Mouse (Mus musculus): ENCODE results near the gene Dapl1. TPM values are rescaled to one million over a fixed set of nuclear protein-coding genes. Genes with fewer than 3 reads are reported as not detected.

The Dapl1 gene
- polyA plus RNA-seq, 1 experiment from 2014 or later: not detected

DNA sequence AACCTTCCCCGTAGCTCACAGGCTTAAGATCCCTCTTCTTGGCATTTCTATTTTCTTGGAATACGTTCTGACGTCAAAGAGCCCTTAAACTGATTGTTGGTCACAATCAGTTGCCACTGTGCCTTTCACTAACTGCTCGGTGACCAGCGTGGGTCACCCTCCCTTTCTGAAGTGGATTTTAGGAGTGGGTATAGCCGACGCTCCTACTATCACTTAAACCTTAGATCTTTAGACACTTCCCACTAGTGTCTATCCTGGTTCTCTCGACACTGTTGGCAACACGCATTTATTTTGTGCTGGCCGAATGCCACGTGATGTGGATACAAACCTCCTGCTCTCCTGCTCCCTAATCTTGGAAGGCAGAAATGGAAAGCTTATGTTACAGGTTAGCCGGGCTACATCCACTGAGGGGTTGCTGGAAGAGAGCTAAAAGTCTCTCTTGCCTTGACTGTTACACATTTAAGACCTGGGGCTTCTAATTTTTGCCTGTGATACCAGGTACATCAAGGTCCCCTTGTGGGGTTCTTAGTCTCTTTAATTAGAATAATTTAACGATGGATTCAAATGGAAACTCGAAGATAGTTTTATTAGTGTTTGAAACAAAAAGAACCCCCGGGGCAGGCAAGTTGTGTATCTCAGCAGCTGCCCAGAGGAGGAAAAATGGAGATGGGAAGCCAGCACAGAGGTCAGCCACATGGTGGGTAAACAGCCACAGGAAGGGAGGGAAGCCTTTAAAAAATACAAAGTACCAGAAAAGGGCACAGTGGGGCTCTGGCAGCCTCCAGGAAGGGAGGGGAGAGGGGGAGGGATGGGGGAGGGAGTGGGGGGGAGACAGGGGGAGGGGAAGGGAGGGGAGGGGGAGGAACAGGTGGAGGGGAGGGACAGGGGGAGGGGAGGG lies 13.2 kb upstream of the Dapl1 start:
- ATAC-seq (no peak), DNase-seq (ENCODE audit: low read depth, low spot score) (no peak)
- CTCF ChIA-PET: interaction anchor here (1.4 kb wide), 1 partner anchor 30 kb away, joined by 3 read pairs; no protein-coding TSS in a partner anchor
- no peak for TF ChIP-seq CTCF (IDR thresholded peaks at IDR 0.05)
- in situ Hi-C loops (cut with MboI; ENCODE audit: low pct_unique_long_range_greater_than_20kb): no loop called here
- H3K27me3 ChIP-seq: no peaks in the 10 kb centered on the region
- POLR2A ChIA-PET: no interaction called here

DNA sequence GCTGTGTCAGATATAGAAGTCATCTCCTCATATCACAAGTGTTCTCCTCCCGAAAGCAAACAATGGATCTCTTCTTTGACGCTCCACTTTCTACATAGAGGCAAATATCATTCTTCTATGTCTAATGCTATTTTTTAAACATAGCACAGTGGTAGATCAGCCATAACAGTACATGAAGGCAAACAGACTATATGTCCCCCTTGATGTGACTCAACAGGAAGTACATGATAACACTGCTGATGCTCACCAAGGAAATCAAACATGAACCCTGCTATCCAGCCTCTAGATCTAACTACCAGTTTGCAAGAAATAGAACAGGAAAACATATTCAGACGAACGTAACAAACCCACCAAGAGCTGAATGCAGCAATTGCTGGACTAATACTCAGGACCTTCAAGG lies 10.1 kb upstream of the Dapl1 start:
- ChIA-PET POLR2A (no interaction called here), CTCF (no interaction called here)
- no peak for DNase-seq (ENCODE audit: low read depth, low spot score)
- in situ Hi-C loops (cut with MboI; ENCODE audit: low pct_unique_long_range_greater_than_20kb): no loop called here
- no peak for ATAC-seq
- TF ChIP-seq CTCF (IDR thresholded peaks at IDR 0.05): no peak
- H3K27me3 ChIP-seq: no peaks in the 10 kb centered on the region

DNA sequence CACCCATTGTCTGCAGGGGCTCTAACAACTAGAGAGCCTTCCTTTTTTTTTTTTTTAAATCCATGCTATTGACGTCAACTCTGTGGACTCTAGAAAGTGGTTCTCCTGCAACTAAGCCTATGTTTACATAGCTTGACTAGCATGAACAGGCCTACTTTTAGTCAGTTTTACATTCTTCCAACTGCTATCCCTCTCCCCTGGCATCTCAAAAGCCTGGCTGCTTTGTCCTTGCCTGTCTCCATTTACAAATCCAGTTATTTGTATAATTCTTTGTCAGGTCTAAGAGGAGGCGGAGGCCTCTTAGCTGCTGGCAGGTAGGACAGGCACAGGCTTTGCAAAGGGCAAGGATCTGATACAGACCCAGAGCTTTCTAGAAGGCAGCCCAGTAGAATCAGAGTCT lies 627 bp downstream of the Dapl1 start:
- ChIA-PET CTCF (no interaction called here), POLR2A (no interaction called here)
- ATAC-seq: no peak

DNA sequence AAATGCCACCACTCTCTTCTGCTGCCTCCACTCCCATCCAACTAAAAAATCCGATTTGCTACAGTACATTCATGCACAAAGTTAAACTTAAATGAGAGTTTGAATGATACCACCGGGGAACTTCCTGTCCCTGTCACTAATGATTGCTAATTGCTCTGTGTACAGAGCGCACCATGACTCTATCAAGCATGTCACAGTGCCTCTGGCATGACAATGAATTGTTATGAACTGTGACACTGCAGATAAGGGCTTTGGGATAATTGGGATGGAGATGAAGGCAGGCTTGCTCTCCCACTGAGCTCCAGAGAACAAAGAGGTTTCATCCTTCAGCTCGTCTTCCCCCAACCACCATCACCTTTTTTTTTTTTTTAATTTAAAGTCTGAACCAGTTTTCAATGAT lies 1.2 kb downstream of the Dapl1 start:
- ChIA-PET POLR2A (interaction anchor here (0.7 kb wide), 1 partner anchor 749 kb away, joined by 4 read pairs; no protein-coding TSS in a partner anchor), CTCF (no interaction called here)
- ATAC-seq (no peak), DNase-seq (ENCODE audit: low read depth, low spot score) (no peak)
- TF ChIP-seq CTCF (IDR thresholded peaks at IDR 0.05): no peak
- H3K27me3 ChIP-seq: peaks cover 1% of the 10 kb centered on the region
- in situ Hi-C loops (cut with MboI; ENCODE audit: low pct_unique_long_range_greater_than_20kb): no loop called here

More for the DNA sequence above, 627 bp downstream of the Dapl1 start:
- in situ Hi-C loops (cut with MboI; ENCODE audit: low pct_unique_long_range_greater_than_20kb): no loop called here
- no peak for DNase-seq (ENCODE audit: low read depth, low spot score)
- no peaks in the 10 kb centered on the region for H3K27me3 ChIP-seq
- TF ChIP-seq CTCF (IDR thresholded peaks at IDR 0.05): no peak

DNA sequence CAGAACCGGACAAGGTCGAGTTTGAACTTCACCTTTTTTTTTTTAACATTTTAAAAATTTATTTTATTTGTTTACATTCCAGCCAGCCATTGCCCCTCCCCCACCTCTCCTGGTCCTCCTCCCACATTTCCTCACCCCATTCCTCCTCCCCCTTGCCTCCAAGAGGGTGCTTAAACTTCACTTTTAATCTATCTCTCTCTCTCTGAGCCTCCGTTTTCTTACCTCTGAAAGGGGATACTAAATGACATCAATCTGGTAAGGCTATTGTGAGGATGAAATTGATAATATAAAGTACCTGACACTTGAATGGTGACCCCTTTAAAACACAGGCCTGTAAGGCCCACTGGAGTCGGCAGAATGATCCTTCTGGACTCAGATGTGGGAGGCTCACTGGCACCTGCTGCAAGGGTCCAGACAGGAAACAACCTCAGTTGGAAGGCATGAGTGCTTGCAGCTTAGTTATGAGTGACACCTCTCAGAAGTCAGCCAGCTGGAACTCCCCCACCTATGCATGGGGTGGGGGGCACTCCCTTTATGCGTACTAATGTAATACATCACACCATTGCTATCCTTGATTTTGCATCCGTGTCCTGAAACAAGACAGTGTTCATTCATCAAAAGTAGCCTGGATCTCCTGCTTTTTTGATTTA lies 1.9 kb downstream of the Dapl1 start:
- in situ Hi-C loops (cut with MboI; ENCODE audit: low pct_unique_long_range_greater_than_20kb): no loop called here
- CTCF ChIA-PET: no interaction called here
- TF ChIP-seq CTCF (IDR thresholded peaks at IDR 0.05): no peak
- H3K27me3 ChIP-seq: peaks cover 5% of the 10 kb centered on the region
- POLR2A ChIA-PET: interaction anchor here (0.7 kb wide), 1 partner anchor 748 kb away, joined by 4 read pairs; no protein-coding TSS in a partner anchor
- DNase-seq (ENCODE audit: low read depth, low spot score) (no peak), ATAC-seq (no peak)

DNA sequence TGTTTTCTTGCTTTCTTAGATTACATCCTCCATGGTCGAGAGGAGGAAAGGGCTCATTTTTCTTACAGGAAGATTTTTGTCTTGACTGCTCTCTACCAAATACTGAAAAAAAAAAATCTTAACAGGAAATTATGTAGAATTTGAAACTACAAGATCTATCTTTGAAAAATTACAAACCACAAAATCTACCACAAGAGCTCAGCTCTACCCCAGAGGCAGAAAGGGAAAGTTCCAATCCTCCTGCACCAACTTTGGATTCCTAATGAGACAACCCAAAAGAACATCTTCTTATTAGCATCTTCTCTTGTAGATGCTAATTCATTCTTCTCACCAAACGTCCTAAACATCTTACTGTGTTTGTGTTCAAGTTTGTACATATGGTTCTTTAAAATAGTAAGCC lies 3.8 kb downstream of the Dapl1 start:
- DNase-seq (ENCODE audit: low read depth, low spot score): no peak
- ChIA-PET CTCF (no interaction called here), POLR2A (no interaction called here)
- peaks cover 5% of the 10 kb centered on the region for H3K27me3 ChIP-seq
- ATAC-seq: no peak
- in situ Hi-C loops (cut with MboI; ENCODE audit: low pct_unique_long_range_greater_than_20kb): no loop called here
- TF ChIP-seq CTCF (IDR thresholded peaks at IDR 0.05): no peak

DNA sequence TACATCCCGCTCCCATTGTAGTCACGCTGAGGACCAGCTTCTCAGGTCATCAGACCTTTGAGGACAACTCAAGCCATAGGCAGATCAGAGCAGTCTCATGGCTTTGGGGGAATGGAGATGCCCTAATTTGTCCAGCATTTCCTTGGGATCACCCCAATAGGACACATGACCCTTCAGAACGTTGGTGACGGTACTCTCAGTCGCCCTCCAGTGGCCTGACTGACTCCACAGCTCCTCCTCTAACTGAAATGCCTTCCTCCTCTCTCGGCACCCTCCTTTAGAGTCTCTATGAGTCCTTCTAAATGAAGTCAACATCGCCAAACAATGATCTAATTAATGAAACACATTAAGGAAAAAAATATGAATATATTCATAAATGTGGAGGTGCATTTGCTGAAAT lies 5.9 kb downstream of the Dapl1 start:
- CTCF ChIA-PET: interaction anchor here (1.1 kb wide), 2 partner anchors 9 to 19 kb away, joined by 3 read pairs; no protein-coding TSS in a partner anchor
- H3K27me3 ChIP-seq: peaks cover 12% of the 10 kb centered on the region
- DNase-seq (ENCODE audit: low read depth, low spot score) (no peak), ATAC-seq (no peak)
- POLR2A ChIA-PET: no interaction called here
- in situ Hi-C loops (cut with MboI; ENCODE audit: low pct_unique_long_range_greater_than_20kb): no loop called here
- TF ChIP-seq CTCF (IDR thresholded peaks at IDR 0.05): peak; percentile 46

DNA sequence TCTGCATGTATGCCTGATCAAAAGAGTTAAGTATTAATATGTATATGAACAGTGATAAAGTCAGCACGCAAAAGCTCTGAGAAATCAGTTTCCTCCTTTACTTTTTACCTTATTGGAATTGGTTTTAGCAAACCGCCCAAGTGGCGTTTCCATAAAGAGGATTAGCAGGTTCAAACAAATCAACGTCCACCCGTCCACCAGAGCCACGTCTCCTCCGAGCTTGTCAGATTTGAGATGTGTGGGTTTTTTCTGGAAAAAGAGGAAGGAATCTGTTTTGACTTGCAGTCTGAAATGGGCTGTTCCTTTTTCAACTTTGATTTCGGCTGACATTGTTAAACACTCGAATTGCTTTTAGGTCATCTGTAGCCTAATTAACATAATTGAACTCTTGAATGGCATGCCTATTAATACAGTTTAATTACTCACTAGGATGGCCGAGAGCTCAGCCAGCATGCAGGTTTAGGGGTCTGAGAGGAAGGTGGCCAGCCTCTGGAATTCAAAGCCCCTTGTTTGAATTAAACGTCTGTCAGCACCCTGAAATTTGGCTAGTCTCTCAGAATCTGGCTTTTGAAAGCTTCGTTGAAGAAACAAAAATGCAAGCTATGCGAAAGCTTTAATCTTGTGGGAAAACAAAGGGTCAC lies 9.1 kb downstream of the Dapl1 start:
- ChIA-PET CTCF (no interaction called here), POLR2A (no interaction called here)
- DNase-seq (ENCODE audit: low read depth, low spot score) (no peak), ATAC-seq (no peak)
- H3K27me3 ChIP-seq: peaks cover 12% of the 10 kb centered on the region
- TF ChIP-seq CTCF (IDR thresholded peaks at IDR 0.05): no peak
- in situ Hi-C loops (cut with MboI; ENCODE audit: low pct_unique_long_range_greater_than_20kb): no loop called here

DNA sequence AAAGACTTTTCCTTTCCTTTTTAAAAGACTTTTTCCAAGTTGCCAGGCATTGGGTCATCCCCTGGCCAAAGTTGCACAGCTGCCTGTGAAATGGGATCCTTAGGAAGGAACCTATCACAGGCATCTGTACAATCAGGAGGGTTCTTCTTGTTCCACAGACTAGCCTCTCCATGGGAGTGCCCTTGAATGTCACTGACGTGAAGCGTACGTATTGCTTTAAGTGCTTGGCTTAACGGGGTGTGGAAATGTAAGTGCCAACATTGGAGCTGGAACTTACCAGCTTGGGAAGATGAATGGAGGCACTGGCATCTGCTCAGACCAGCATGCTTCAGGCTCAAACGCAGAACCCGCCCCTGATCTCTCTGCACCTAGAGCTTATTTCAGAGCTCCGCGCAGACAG lies 14.7 kb downstream of the Dapl1 start:
- ChIA-PET CTCF (interaction anchor here (1.1 kb wide), 1 partner anchor 9 kb away, joined by 3 read pairs; no protein-coding TSS in a partner anchor), POLR2A (no interaction called here)
- in situ Hi-C loops (cut with MboI; ENCODE audit: low pct_unique_long_range_greater_than_20kb): no loop called here
- DNase-seq (ENCODE audit: low read depth, low spot score): no peak
- ATAC-seq: no peak
- TF ChIP-seq CTCF (IDR thresholded peaks at IDR 0.05): no peak
- no peaks in the 10 kb centered on the region for H3K27me3 ChIP-seq

DNA sequence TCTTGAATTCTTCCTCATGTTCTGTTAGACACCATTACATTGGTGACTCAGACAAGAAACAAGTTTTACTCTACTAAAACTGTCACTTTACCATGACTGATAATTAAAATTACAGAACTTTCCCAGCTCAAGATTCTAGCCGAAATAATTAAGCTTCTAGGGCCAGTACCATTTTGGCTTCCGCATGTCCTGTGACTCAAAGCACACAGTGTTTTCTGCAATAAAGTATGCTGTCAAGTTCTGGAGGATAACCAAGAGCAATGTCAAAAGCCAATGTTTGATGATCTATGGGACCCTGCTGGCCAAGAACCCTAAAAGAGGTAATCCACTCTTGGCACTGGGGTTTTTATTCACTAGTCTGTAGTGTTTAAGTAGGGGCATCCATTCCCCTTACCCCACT lies 15.3 kb downstream of the Dapl1 start:
- DNase-seq (ENCODE audit: low read depth, low spot score) (no peak), ATAC-seq (no peak)
- TF ChIP-seq CTCF (IDR thresholded peaks at IDR 0.05): no peak
- no peaks in the 10 kb centered on the region for H3K27me3 ChIP-seq
- in situ Hi-C loops (cut with MboI; ENCODE audit: low pct_unique_long_range_greater_than_20kb): no loop called here
- POLR2A ChIA-PET: no interaction called here
- CTCF ChIA-PET: interaction anchor here (1.1 to 1.4 kb wide), 2 partner anchors 10 to 13 kb away, joined by 3 to 4 read pairs; no protein-coding TSS in a partner anchor

DNA sequence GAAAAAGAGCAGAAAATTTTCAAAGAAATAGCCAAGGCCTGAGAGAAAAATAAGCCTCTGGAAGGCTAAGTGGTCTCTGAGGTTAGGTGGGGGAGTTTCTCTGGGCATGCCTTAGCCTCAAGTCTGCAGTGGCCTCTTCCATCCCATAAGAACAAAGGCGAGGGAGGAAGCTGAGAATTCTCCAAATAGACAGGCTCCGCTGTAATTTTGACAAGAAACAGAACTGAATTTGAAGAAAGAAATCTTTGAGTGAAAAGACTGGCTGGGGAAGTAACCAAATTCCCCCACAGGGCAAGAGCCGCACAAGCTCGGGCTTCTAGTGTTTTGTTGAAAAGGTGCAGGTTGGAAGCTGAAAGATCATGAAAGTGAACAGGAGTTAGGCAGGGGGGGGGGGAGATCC lies 24.6 kb downstream of the Dapl1 start:
- H3K27me3 ChIP-seq: peaks cover 7% of the 10 kb centered on the region
- ChIA-PET CTCF (interaction anchor here (1.5 kb wide), 1 partner anchor 19 kb away, joined by 3 read pairs; no protein-coding TSS in a partner anchor), POLR2A (no interaction called here)
- DNase-seq (ENCODE audit: low read depth, low spot score) (no peak), ATAC-seq (no peak)
- in situ Hi-C loops (cut with MboI; ENCODE audit: low pct_unique_long_range_greater_than_20kb): no loop called here
- TF ChIP-seq CTCF (IDR thresholded peaks at IDR 0.05): no peak
